Mouse (Mus musculus) layer of hippocampus, postnatal 14 days (tissue): ENCODE results near the gene Zbtb8a. TPM values are rescaled to one million over a fixed set of nuclear protein-coding genes. Genes with fewer than 3 reads are reported as not detected.
"Not testable (repeated sequence)": the region's sequence is repeated elsewhere in the genome, so short reads cannot be mapped to it uniquely, and the experiment has no call there.

ENCODE experiments used
- DNase-seq, 2 experiments: peaks; one replicate each; pipeline ENCODE4 v3.0.0; 2021 to 2022; ENCODE audit warnings: low spot score in 2 of 2, mixed read lengths in 1 of 2
- total RNA-seq, 2 experiments: library from RNA; stranded (reverse); gene quantifications; 2 replicates each; pipeline ENCODE4 v1.2.3; 2021

Gene Zbtb8a
- total RNA-seq, 2 experiments from 2014 or later: 6.1 to 6.3 TPM

- no peak for DNase-seq
These were observed 1.9 kb upstream of the Zbtb8a start for GRCm38 (mm10) chr4:129379805-129380204.

- peak; percentile 30 to 43 for DNase-seq
These were observed 863 bp downstream of the Zbtb8a start for GRCm38 (mm10) chr4:129376961-129377545.

- no peak for DNase-seq
These were observed 2.1 kb downstream of the Zbtb8a start for GRCm38 (mm10) chr4:129375821-129376220.

GRCm38 (mm10) chr4:129375000-129375399 lies 2.9 kb downstream of the Zbtb8a start:
- no peak for DNase-seq

GRCm38 (mm10) chr4:129374219-129374755 lies 3.6 kb downstream of the Zbtb8a start:
- no peak for DNase-seq

- DNase-seq: no peak
These were observed 4.5 kb downstream of the Zbtb8a start for GRCm38 (mm10) chr4:129373202-129373976.

GRCm38 (mm10) chr4:129371391-129371790 lies 6.5 kb downstream of the Zbtb8a start:
- no peak for DNase-seq

- no peak for DNase-seq
These were observed 12.7 kb downstream of the Zbtb8a start for GRCm38 (mm10) chr4:129365224-129365623.

GRCm38 (mm10) chr4:129364379-129364778 lies 13.5 kb downstream of the Zbtb8a start:
- DNase-seq: no peak

- DNase-seq: no peak
These were observed 14.5 kb downstream of the Zbtb8a start for GRCm38 (mm10) chr4:129363463-129363862.

GRCm38 (mm10) chr4:129362771-129363170 lies 15.1 kb downstream of the Zbtb8a start:
- DNase-seq: no peak

GRCm38 (mm10) chr4:129362238-129362637 lies 15.7 kb downstream of the Zbtb8a start:
- DNase-seq: not testable (repeated sequence)

GRCm38 (mm10) chr4:129357613-129358163 lies 20.2 kb downstream of the Zbtb8a start:
- no peak for DNase-seq

- no peak for DNase-seq
These were observed 23.7 kb downstream of the Zbtb8a start for GRCm38 (mm10) chr4:129354236-129354635.

- no peak for DNase-seq
These were observed 24.7 kb downstream of the Zbtb8a start for GRCm38 (mm10) chr4:129353176-129353575.

GRCm38 (mm10) chr4:129351111-129351510 lies 26.8 kb downstream of the Zbtb8a start:
- DNase-seq: peak; percentile 13 to 64

GRCm38 (mm10) chr4:129350644-129351043 lies 27.3 kb downstream of the Zbtb8a start:
- DNase-seq: peak; percentile 53 to 66

- peak; percentile 10 to 65 for DNase-seq
These were observed 31.3 kb downstream of the Zbtb8a start for GRCm38 (mm10) chr4:129346481-129347154.

- DNase-seq: no peak
These were observed 35.2 kb downstream of the Zbtb8a start for GRCm38 (mm10) chr4:129342705-129343104.

- DNase-seq: no peak
These were observed 36.0 kb downstream of the Zbtb8a start for GRCm38 (mm10) chr4:129341888-129342287.

GRCm38 (mm10) chr4:129339743-129340142 lies 38.2 kb downstream of the Zbtb8a start:
- no peak for DNase-seq
